Mouse (Mus musculus): ENCODE measurements around the gene Sacm1l. TPM values are rescaled to one million over a fixed set of nuclear protein-coding genes. Genes with fewer than 3 reads are reported as not detected.

The Sacm1l gene
- polyA plus RNA-seq, 1 experiment: 58.0 TPM

- TF ChIP-seq POLR2A (IDR thresholded peaks at IDR 0.05; ENCODE audit: low read depth, low read length): no peak
- TF ChIP-seq CTCF (IDR thresholded peaks at IDR 0.05; ENCODE audit: borderline replicate concordance, insufficient read depth, low read length): no peak
- Histone ChIP-seq H3K4me1 (ENCODE audit: control insufficient read depth, insufficient read depth, low read length) (peaks cover 14% of the 10 kb centered on the region), H3K4me3 (ENCODE audit: insufficient read depth, low read length) (no peak overlapping the region), H3K27ac (ENCODE audit: insufficient read depth, low read length) (no peak overlapping the region)
Measured at GRCm38 (mm10) chr9:123489727-123490343, 39.7 kb upstream of the Sacm1l start.

DNA sequence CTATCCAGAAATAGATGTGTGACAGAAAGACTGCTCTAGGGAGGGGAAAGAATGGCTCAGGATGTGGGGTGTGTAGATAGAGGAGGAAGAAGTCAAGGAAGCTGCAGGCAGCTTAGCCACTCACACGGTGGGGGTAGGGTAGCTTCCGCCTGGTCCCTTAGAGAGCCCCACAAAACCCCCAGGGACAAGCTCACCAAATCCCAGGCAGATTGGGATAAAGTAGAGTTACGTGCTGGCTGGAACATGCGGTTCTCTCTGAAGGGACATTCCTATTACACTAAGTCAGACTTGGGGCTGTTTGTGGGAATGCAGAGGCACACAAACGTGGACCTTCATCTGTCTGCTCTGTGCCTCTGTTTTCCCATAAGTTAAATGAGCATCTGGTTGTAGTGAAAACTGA is 38.6 kb upstream of the Sacm1l start:
- Histone ChIP-seq H3K27ac (ENCODE audit: insufficient read depth, low read length) (peak overlapping the region; percentile 48), H3K4me3 (ENCODE audit: insufficient read depth, low read length) (no peak overlapping the region), H3K4me1 (ENCODE audit: control insufficient read depth, insufficient read depth, low read length) (peaks cover 16% of the 10 kb centered on the region)
- TF ChIP-seq POLR2A (IDR thresholded peaks at IDR 0.05; ENCODE audit: low read depth, low read length) (no peak), CTCF (IDR thresholded peaks at IDR 0.05; ENCODE audit: borderline replicate concordance, insufficient read depth, low read length) (no peak)

GRCm38 (mm10) chr9:123491917-123492585 is 37.5 kb upstream of the Sacm1l start:
- no peak overlapping the region for H3K4me3 ChIP-seq (ENCODE audit: insufficient read depth, low read length)
- peaks cover 17% of the 10 kb centered on the region for H3K4me1 ChIP-seq (ENCODE audit: control insufficient read depth, insufficient read depth, low read length)
- H3K27ac ChIP-seq (ENCODE audit: insufficient read depth, low read length): no peak overlapping the region
- TF ChIP-seq POLR2A (IDR thresholded peaks at IDR 0.05; ENCODE audit: low read depth, low read length) (no peak), CTCF (IDR thresholded peaks at IDR 0.05; ENCODE audit: borderline replicate concordance, insufficient read depth, low read length) (no peak)

- Histone ChIP-seq H3K4me3 (ENCODE audit: insufficient read depth, low read length) (no peak overlapping the region), H3K27ac (ENCODE audit: insufficient read depth, low read length) (no peak overlapping the region), H3K4me1 (ENCODE audit: control insufficient read depth, insufficient read depth, low read length) (0 out of 2 replicates have a peak, but pooled peaks cover 3% of the 10 kb centered on the region)
- TF ChIP-seq POLR2A (IDR thresholded peaks at IDR 0.05; ENCODE audit: low read depth, low read length): no peak
- no peak for TF ChIP-seq CTCF (IDR thresholded peaks at IDR 0.05; ENCODE audit: borderline replicate concordance, insufficient read depth, low read length)
Measured at GRCm38 (mm10) chr9:123496665-123497064, 32.9 kb upstream of the Sacm1l start.

DNA sequence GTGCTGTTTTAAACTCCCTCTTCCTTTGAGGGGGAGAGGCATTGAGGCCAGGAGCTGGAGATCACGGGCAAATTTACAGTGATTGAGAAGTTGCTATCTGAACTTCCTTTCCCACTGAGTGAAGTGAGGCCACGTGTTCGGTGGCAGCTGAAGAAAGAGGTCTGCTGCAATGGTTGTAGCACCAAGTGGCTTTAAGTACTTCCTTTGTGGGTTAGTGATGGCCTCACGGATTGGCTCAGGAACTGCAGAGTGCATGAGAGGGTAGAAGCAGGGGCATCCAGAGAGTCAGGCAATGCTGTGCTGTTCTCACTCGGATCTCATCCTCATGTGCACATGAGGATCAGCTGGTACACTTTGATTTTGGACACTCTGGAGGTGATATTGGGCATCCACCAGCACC is 31.7 kb upstream of the Sacm1l start:
- peaks cover 5% of the 10 kb centered on the region; the same call in 1 of the 2 replicates for H3K4me1 ChIP-seq (ENCODE audit: control insufficient read depth, insufficient read depth, low read length)
- no peak overlapping the region for H3K27ac ChIP-seq (ENCODE audit: insufficient read depth, low read length)
- no peak overlapping the region for H3K4me3 ChIP-seq (ENCODE audit: insufficient read depth, low read length)
- no peak for TF ChIP-seq POLR2A (IDR thresholded peaks at IDR 0.05; ENCODE audit: low read depth, low read length)
- no peak for TF ChIP-seq CTCF (IDR thresholded peaks at IDR 0.05; ENCODE audit: borderline replicate concordance, insufficient read depth, low read length)

DNA sequence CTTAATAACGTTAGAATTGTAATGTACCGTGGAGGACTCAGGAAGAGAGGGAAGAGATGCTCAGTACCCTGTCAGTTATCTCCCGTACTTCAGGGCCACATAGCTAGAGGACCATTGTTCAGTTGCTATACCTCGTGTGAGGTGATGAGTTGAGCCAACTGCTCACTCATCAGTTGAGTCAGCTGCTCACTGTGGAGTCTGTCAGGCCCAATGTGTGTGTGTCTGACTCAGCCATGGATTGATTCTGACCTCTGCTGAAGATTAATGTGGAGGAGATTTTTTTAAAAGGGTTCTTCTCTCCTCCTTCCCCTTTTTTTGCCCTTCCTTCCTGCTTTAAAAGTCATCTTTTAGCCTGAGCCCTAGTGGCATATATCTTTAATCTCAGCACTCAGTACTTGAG is 29.1 kb upstream of the Sacm1l start:
- TF ChIP-seq CTCF (IDR thresholded peaks at IDR 0.05; ENCODE audit: borderline replicate concordance, insufficient read depth, low read length) (no peak), POLR2A (IDR thresholded peaks at IDR 0.05; ENCODE audit: low read depth, low read length) (no peak)
- Histone ChIP-seq H3K4me1 (ENCODE audit: control insufficient read depth, insufficient read depth, low read length) (peaks cover 7% of the 10 kb centered on the region; the same call in 1 of the 2 replicates), H3K27ac (ENCODE audit: insufficient read depth, low read length) (no peak overlapping the region), H3K4me3 (ENCODE audit: insufficient read depth, low read length) (no peak overlapping the region)

- Histone ChIP-seq H3K27ac (ENCODE audit: insufficient read depth, low read length) (peak overlapping the region; percentile 68), H3K4me1 (ENCODE audit: control insufficient read depth, insufficient read depth, low read length) (peaks cover 4% of the 10 kb centered on the region; the same call in 1 of the 2 replicates), H3K4me3 (ENCODE audit: insufficient read depth, low read length) (no peak overlapping the region)
- TF ChIP-seq POLR2A (IDR thresholded peaks at IDR 0.05; ENCODE audit: low read depth, low read length) (no peak), CTCF (IDR thresholded peaks at IDR 0.05; ENCODE audit: borderline replicate concordance, insufficient read depth, low read length) (no peak)
Measured at GRCm38 (mm10) chr9:123503171-123503834, 26.3 kb upstream of the Sacm1l start.

DNA sequence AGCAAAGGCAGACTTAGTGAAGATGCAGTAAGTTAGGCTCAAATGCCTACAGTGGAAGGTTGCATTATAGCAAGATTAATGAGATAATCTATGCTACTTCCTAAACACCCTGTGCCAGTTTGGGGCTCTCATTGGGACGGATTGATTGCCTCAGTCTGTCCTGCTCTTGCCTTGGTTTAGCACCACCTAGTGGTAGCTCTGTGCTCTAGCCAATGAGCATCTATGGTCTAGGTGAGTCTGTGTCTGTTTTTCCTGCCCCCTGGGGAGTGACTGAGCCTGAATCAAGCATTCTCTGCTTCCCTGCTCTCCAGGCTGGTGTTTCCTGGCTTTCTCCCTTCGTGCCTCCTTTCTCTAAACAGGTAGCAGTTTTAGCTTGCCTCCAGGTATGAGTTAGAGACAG is 25.2 kb upstream of the Sacm1l start:
- H3K4me1 ChIP-seq (ENCODE audit: control insufficient read depth, insufficient read depth, low read length): peaks cover 4% of the 10 kb centered on the region; the same call in 1 of the 2 replicates
- TF ChIP-seq POLR2A (IDR thresholded peaks at IDR 0.05; ENCODE audit: low read depth, low read length): no peak
- TF ChIP-seq CTCF (IDR thresholded peaks at IDR 0.05; ENCODE audit: borderline replicate concordance, insufficient read depth, low read length): peak; percentile 80; the same call in 1 of the 2 replicates
- no peak overlapping the region for H3K4me3 ChIP-seq (ENCODE audit: insufficient read depth, low read length)
- no peak overlapping the region for H3K27ac ChIP-seq (ENCODE audit: insufficient read depth, low read length)

GRCm38 (mm10) chr9:123505598-123505997 is 24.0 kb upstream of the Sacm1l start:
- Histone ChIP-seq H3K27ac (ENCODE audit: insufficient read depth, low read length) (no peak overlapping the region), H3K4me1 (ENCODE audit: control insufficient read depth, insufficient read depth, low read length) (peaks cover 4% of the 10 kb centered on the region; the same call in 1 of the 2 replicates), H3K4me3 (ENCODE audit: insufficient read depth, low read length) (no peak overlapping the region)
- TF ChIP-seq POLR2A (IDR thresholded peaks at IDR 0.05; ENCODE audit: low read depth, low read length) (no peak), CTCF (IDR thresholded peaks at IDR 0.05; ENCODE audit: borderline replicate concordance, insufficient read depth, low read length) (no peak)
